Mouse (Mus musculus) lung, adult 18-20 months (tissue): ENCODE measurements around the gene Ankzf1.
A peak's percentile ranks its signal among the peaks of the same experiment; 100 is the strongest.

Source experiments
- DNase-seq, 2 experiments: peaks; one replicate each; pipeline ENCODE4 v3.0.0; 2022; ENCODE audit warnings: mixed read lengths in 2 of 2

The Ankzf1 gene

GRCm38 (mm10) chr1:75190577-75190976 is 1.4 kb upstream of the Ankzf1 start:
- no peak for DNase-seq

GRCm38 (mm10) chr1:75191258-75191621 is 711 bp upstream of the Ankzf1 start:
- DNase-seq = no peak

DNA sequence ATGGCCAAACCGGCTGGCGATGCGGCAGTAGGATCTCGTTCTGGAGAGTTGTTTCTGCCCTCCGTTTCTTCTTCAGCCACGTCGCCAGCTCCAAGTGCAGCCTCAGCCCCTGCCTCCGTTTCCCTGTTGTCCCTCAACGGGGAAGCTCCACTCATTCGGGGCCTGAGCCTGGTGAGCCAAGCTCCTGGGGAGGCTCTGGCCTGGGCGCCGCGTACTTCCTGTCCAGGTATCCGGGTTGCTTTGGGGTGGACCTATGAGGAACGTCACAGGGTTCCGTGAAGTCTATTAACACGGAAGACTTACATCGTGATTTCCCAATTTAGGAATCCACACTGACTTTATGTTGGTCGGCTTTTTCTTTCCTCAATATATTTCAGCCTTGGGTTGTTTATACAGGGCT is 501 bp downstream of the Ankzf1 start:
- DNase-seq = peak; percentile 58 to 72

GRCm38 (mm10) chr1:75201236-75201635 is 9.3 kb downstream of the Ankzf1 start:
- DNase-seq = no peak

DNA sequence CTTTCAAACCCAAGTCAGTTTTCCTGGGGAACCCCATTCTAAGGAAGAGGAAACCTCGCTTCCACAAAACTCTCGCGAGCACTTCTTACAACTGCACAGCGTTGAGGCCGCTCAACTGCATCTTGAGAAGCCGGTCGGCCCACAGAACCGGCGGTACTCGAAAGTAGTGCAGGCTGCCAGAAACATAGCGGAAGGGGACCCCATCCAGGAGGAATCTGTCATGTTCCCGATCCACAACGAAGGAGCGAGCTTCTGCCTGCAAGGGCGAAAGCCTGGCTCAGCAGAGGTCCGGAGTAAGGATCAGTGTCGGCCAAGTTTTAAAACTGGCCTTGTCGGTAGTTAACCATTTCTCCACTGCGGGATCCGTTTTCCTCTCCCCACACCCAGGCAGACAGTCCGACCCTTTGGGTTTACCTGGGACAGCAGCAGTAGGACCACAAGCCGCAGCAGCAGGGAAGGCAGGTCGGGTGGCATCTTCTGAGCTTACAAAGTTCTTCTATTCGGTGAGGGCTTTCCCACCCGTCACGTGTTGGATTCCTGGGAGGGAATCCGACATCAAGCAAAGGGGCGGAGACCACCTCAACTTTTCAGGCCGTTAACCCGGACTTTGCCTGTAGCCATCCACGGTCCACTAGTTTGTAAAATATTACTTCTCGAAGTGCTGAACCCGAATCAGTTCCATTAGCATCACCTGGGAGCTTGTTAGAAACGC is 17.2 kb downstream of the Ankzf1 start:
- peak; percentile 41 to 59 for DNase-seq

DNA sequence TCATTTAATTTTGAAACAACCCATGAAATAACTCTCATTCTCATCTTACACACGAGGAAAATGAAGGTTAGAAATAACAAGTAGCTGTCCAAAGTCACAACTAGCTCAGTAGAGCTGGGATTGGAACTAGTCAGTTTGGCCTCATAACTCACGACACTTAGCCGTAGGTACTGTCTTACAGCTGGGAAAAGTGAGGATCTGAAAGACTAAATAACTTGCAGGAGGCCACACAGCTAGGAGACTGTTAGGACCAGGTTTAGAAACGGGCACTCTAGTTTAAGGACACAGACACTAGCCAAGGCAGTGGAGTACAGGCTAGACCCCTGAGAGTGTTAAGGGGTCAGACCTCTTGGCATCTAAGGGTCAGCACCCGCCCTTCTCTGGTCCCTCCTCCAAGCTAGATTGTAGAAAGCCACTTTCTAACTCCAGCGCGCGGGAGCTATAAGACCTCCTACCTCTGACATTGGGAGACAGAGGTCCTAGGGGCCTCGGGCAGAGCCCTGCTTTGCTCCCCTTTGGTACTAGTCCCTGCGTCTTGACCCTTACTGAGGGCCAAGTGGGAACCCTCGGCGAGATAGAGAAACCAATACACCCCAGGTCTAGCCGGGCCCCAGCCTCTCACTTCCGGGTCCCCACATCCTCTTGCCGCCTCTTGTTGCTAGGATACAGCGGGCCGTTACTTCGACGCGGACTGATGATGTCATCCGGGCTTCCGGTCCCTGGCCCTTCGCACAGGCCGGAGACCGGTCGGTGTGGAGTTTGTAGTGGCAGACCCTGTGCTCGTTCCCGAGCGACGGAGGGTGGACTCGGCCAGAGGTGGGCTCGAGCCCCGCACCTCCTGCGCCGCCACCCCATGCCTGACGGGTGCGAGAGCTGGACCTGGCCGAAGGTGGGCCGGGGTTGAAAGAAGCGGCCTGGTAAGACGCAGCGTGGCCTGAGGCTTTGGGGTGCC is 18.5 kb downstream of the Ankzf1 start, which contains the start of the genes Glb1l and Stk16:
Gene Glb1l (minus strand): TSS at position 678 of the 952 bp plus-strand sequence.
Gene Stk16 (plus strand): TSS at position 703 of the 952 bp plus-strand sequence.
- peak; percentile 96 to 97 for DNase-seq

DNA sequence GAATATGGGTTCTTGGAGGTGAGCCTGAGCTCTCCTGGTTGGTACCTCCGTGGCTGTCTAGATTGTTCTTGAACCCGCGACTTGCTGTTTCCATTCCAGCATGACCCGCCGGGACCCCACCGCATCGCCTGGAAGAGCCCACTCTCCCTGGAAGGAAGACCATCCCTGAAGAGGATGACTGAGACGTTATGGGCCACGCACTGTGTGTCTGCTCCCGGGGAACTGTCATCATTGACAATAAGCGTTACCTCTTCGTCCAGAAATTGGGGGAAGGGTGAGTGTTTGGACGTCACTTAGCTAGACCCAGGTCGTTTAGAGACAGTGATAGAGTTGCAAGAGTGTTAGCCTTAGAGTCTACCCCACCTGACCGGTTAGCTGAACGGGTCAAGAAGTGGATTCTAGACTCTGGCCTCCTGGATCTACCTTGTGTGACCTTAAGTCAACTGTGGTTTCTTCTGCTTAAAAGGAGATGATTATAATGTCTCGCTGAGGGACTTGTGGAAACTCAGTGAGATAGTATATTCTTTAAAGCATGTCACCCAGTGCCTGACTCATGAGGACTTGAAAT is 19.3 kb downstream of the Ankzf1 start:
- no peak for DNase-seq

GRCm38 (mm10) chr1:75212542-75212941 is 20.6 kb downstream of the Ankzf1 start:
- no peak for DNase-seq

DNA sequence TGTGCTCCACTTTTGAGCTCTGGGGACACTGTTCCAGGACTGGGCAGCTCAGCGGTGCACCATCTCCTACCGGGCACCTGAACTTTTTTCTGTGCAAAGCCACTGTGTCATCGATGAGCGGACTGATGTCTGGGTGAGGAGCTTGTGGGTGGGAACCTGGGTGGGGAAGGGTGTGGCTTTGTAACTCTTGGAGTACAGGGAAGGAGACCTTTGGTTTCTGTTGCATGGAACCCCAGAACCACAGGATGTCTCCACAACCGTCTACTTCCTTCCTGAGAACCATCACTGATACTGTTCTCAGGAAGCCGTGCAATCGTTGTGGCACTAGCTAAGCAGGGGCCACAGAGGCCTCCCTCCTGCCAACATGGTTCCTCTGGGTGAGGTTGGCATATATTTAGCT is 21.1 kb downstream of the Ankzf1 start:
- DNase-seq = no peak

DNA sequence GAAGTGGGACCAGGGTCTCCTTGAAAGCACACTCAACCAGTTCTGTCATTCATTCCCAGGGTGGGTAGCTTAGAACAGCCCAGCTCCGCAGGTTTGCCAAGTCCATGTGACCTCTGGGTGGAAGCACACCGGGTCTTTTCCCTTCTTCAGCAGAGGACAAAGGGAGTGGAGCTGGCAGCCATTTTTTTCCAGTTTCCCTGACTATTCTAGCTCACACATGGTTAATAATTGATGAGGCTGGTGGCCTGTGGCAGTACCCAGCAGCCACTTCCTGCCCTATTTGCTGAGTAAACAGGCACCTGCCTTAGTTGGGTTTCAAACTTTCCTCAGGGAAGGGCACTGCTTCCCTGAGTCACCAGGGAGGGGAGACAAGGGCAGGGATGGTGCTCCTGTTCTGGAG is 22.5 kb downstream of the Ankzf1 start:
- DNase-seq = no peak

DNA sequence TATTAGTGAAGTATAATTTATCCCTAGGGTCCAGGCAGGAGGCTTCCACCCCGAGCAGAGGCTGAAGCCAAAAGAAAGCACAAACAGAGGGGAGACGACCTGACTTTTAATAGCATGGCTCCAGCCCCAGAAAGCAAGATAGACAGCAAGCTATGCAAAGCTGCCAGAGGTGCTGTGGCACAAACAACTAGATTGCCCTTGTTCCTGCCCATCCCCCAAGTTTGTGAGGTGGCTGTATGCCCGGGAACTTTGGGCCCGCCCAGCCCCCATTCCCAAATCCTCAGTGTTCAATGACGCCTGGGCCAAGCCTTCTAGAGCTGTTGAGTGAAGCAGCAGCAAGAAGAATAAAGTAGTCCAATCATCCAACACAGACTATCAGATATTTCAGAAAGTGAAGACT is 22.9 kb downstream of the Ankzf1 start:
- DNase-seq = peak in 1 of 2 experiments; percentile 27

DNA sequence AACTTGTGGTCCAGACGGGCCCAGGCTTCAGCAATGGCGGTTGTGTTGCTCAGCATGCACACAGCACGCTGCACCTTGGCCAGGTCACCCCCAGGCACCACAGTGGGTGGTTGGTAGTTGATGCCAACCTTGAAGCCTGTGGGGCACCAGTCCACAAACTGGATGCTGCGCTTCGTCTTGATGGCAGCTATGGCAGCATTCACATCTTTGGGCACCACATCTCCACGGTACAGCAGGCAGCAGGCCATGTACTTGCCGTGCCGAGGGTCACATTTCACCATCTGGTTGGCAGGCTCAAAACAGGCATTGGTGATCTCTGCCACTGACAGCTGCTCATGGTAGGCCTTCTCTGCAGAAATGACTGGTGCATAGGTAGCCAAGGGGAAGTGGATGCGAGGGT is 23.8 kb downstream of the Ankzf1 start:
- DNase-seq = no peak

DNA sequence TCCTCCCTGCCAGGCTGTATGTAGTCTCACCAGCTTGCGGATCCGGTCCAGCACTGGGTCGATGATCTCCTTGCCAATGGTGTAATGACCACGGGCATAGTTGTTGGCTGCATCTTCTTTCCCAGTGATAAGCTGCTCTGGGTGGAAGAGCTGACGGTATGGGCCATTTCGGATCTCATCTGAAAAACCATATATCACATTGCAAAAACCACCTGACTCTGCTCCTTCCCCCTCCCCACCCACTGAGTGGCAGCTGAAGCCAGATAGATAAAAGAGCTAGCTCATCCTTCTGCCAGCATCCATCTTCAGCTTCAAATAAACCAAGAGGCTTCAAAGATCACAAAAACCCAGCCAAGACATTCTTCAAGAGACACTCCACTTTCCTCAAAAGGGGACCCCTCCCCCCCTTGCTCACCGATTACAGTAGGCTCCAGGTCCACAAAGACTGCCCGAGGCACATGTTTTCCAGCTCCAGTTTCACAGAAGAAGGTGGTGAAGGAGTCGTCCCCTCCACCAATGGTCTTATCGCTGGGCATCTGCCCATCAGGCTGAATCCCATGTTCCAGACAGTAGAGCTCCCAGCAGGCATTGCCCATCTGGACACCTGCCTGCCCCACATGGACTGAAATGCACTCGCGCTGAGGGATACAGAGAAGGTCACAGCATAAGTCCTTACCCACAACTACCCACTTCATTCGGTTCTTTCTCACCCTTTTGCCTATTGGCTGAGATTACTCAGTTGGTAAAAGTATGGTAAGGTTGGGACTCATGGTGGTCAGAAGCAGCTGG is 25.0 kb downstream of the Ankzf1 start:
- DNase-seq = no peak

GRCm38 (mm10) chr1:75217893-75218226 is 25.9 kb downstream of the Ankzf1 start:
- no peak for DNase-seq

DNA sequence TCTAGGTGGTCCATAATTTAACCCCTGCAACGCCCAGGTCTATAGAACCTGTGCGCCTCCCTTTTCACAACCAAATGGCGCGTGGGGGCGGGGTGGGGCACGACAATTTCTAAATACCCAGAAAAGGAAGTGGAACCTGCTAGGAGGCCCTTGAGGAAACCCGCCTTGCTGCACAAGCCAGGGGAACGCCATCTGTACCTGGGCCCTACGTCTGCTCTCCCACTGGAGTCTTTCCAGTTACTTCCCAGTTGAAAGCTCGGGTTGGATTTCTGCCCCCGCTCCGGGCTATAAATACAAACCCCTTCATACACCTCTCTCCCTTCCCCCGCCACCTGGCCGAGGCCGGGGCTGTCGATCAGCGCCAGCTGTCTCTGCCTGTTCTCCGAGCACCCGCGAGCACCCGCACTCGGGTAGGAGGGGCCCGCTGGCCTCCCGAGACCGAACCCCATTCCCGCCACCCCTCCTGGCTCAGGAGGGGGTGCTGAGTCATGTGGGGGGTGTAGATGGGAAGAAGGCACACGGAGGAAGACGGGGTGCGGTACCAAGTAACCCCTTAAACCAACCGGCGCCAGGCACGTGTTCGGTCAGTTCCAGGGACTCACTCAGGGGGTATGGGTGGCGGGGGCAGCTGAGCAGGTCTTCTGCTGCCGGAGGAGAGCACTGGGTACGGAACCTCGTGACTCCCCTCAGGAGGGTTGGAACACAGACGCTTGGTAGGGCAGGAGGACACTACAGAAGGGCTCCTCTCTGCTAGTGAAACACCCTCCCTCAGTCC is 26.5 kb downstream of the Ankzf1 start:
- DNase-seq = peak; percentile 65 to 69

DNA sequence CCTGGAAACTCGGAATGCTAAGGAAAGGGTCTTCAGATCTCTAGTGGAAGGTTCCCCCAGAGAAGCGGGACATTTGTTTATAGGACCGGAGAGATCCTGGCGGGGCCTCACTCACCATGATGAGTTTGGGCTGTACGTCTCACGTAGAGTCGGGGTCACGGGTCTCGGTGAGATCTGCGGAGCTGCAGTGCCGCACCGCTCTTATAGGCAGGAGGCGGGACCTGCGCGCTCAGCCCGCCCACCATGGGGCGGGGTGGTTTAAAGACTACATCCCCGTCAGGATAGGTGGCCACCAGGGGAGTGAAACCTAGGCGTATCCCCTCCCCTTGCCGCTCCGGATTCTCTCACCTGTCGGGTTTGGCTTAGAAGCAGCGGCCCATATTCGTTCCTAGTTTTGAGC is 27.1 kb downstream of the Ankzf1 start:
- DNase-seq = peak; percentile 94 to 96

GRCm38 (mm10) chr1:75219531-75219930 is 27.6 kb downstream of the Ankzf1 start, which contains the start of gene Tuba4a:
TSS of gene Tuba4a (minus strand) at chr1:75219865.
- peak; percentile 18 to 46 for DNase-seq

DNA sequence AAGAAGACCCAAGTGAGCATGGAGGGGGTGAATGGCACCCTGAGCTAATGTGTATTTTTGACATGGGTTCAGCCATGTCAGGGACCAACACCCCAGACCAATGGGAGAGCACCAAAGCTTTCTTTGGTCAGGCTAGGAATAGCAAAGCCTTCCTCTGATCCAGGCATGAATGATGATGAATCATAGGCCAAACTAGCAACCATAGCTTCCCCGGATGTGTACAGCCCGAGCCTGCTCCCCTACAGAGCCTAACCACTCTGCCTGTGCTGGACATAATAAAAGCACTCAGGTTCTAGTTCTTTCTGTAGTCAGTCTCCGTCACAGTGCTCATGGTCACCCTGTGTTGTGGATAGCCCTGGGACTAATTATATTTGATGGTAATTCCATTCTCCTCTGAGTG is 29.6 kb downstream of the Ankzf1 start:
- no peak for DNase-seq

GRCm38 (mm10) chr1:75222926-75223325 is 31.0 kb downstream of the Ankzf1 start:
- no peak for DNase-seq

DNA sequence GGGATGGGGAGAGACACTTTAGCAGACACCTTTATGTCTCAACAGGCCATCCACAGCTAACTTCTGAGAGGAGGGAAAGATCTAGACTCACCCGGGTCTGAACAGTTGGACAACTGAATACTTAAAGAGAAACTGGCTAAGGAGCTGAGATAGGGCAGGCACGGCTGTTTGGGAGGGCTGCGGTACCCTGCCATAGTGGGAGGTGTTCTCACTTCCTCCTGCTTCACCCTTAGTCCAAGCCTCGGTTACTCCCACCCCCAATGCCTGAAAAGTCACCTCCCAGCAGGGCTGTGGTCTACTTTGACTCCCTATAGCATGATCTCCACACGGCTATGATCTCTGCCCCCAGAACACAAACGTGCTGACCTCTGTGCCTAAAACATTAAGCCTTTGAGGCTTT is 31.6 kb downstream of the Ankzf1 start:
- no peak for DNase-seq

- DNase-seq = no peak
Observed at GRCm38 (mm10) chr1:75225473-75225872, 33.5 kb downstream of the Ankzf1 start.

- no peak for DNase-seq
Observed at GRCm38 (mm10) chr1:75226138-75226537, 34.2 kb downstream of the Ankzf1 start.
